Mouse (Mus musculus) small intestine, adult 2 months (tissue): ENCODE data around the gene Ptpn4.

Experiments
- CTCF ChIP-seq: fragments of 200-500 bp; IDR thresholded peaks from 2 replicates; pipeline ENCODE4 v1.5.1; 2012; ENCODE audit warnings: low read depth, mild to moderate bottlenecking, control low read depth, inconsistent platforms, low read length, moderate library complexity, mixed read lengths; ENCODE audit not compliant: insufficient replicate concordance, insufficient read length; ENCODE audit errors: extremely low read depth
- POLR2A ChIP-seq: fragments of 200-500 bp; IDR thresholded peaks from 2 replicates; pipeline ENCODE4 v1.6.1; 2012; ENCODE audit warnings: low read depth, mild to moderate bottlenecking, control low read depth, inconsistent platforms, low read length, moderate library complexity

GRCm38 (mm10) chr1:119734801-119735200 lies 102.6 kb downstream of the Ptpn4 start:
- TF ChIP-seq CTCF = no peak
- TF ChIP-seq POLR2A = no peak
